Mouse (Mus musculus) MEL (cell line): ENCODE measurements at regions not wholly inside any gene's neighbourhood (a gene's known extent, or its start where the extent isn't known, plus 50 kb on each side); places are given as distances from the start of the nearest gene placed in this dataset.

Experiments used
- DNase-seq: peaks from one replicate; pipeline ENCODE4 v3.0.0; 2011; ENCODE audit warnings: low read depth, low spot score
- H3K27ac ChIP-seq: 2 replicates; pipeline ENCODE4 v1.5.1; 2012; ENCODE audit warnings: low read depth, mild to moderate bottlenecking, control low read depth, low read length, moderate library complexity; ENCODE audit not compliant: control insufficient read depth
- H3K27me3 ChIP-seq, 2 experiments: fragments of 150-350 bp in 1 of 2; sonication (generic) in 1 of 2; 2 replicates each; pipeline ENCODE4 v1.6.1; 2012; ENCODE audit warnings: low read length in 2 of 2, mild to moderate bottlenecking in 2 of 2, improper control_type of control experiment in 1 of 2, moderate library complexity in 1 of 2; ENCODE audit not compliant: insufficient read depth in 2 of 2, control insufficient read depth in 1 of 2
- H3K36me3 ChIP-seq, 2 experiments: 2 replicates each; pipeline ENCODE4 v1.6.1; 2012 to 2014; ENCODE audit warnings: low read length in 2 of 2, improper control_type of control experiment in 1 of 2, inconsistent platforms in 1 of 2, mild to moderate bottlenecking in 1 of 2; ENCODE audit not compliant: insufficient read depth in 2 of 2, control insufficient read depth in 1 of 2
- H3K4me1 ChIP-seq, 2 experiments: fragments of 150-350 bp in 1 of 2; sonication (generic) in 1 of 2; 2 replicates each; pipeline ENCODE4 v1.6.1; 2012; ENCODE audit warnings: low read length in 2 of 2, improper control_type of control experiment in 1 of 2, mild to moderate bottlenecking in 1 of 2; ENCODE audit not compliant: insufficient read depth in 2 of 2, control insufficient read depth in 1 of 2
- H3K4me3 ChIP-seq, 2 experiments: fragments of 150-350 bp in 1 of 2; sonication (generic) in 1 of 2; 2 replicates each; pipeline ENCODE4 v1.5.1; 2012; ENCODE audit warnings: low read depth in 2 of 2, low read length in 2 of 2, mild to moderate bottlenecking in 2 of 2, moderate library complexity in 2 of 2, control low read depth in 1 of 2, improper control_type of control experiment in 1 of 2; ENCODE audit not compliant: control insufficient read depth in 1 of 2, insufficient read depth in 1 of 2
- H3K79me2 ChIP-seq: 2 replicates; pipeline ENCODE4 v1.6.1; 2012; ENCODE audit warnings: mild to moderate bottlenecking, low read length, moderate library complexity; ENCODE audit not compliant: control insufficient read depth, poor library complexity, insufficient read depth
- H3K9ac ChIP-seq: 2 replicates; pipeline ENCODE4 v1.6.1; 2012; ENCODE audit warnings: low read depth, mild to moderate bottlenecking, control low read depth, low read length, moderate library complexity; ENCODE audit not compliant: control insufficient read depth, poor library complexity, severe bottlenecking
- H3K9me3 ChIP-seq: fragments of 150-350 bp; sonication (generic); replicated peaks from 2 replicates; pipeline ENCODE4 v1.6.1; 2012; ENCODE audit warnings: mild to moderate bottlenecking, low read length, improper control_type of control experiment, moderate library complexity; ENCODE audit not compliant: insufficient read depth
- BHLHE40 ChIP-seq: IDR thresholded peaks from 2 replicates; pipeline ENCODE4 v1.6.1; 2012; ENCODE audit warnings: low read depth, mild to moderate bottlenecking, inconsistent platforms, low read length, improper control_type of control experiment, borderline replicate concordance
- CHD1 ChIP-seq: IDR thresholded peaks from 2 replicates; pipeline ENCODE4 v1.6.1; 2012; ENCODE audit warnings: low read depth, mild to moderate bottlenecking, inconsistent platforms, low read length, improper control_type of control experiment
- CHD2 ChIP-seq: IDR thresholded peaks from 2 replicates; pipeline ENCODE4 v1.6.1; 2011; ENCODE audit warnings: low read length, improper control_type of control experiment
- CTCF ChIP-seq, 3 experiments: IDR thresholded peaks in 2 of 3; conservative IDR thresholded peaks in 1 of 3; 2 replicates each; pipeline ENCODE4 v1.5.1; 2011 to 2012; ENCODE audit warnings: low read length in 3 of 3, low read depth in 2 of 3, mild to moderate bottlenecking in 2 of 3, improper control_type of control experiment in 1 of 3, inconsistent platforms in 1 of 3, mixed read lengths in 1 of 3, moderate library complexity in 1 of 3; ENCODE audit not compliant: control insufficient read depth in 1 of 3, insufficient read depth in 1 of 3, poor library complexity in 1 of 3, severe bottlenecking in 1 of 3
- E2F4 ChIP-seq: IDR thresholded peaks from 2 replicates; pipeline ENCODE4 v1.6.1; 2011; ENCODE audit warnings: low read depth, low read length, improper control_type of control experiment, borderline replicate concordance
- ELF1 ChIP-seq: IDR thresholded peaks from 2 replicates; pipeline ENCODE4 v1.6.1; 2014; ENCODE audit warnings: low read depth, mild to moderate bottlenecking, inconsistent platforms, low read length, improper control_type of control experiment, moderate library complexity
- EP300 ChIP-seq, 2 experiments: IDR thresholded peaks; 2 replicates each; pipeline ENCODE4 v1.6.1; 2011; ENCODE audit warnings: improper control_type of control experiment in 2 of 2, low read length in 2 of 2, low read depth in 1 of 2, mild to moderate bottlenecking in 1 of 2
- ETS1 ChIP-seq: IDR thresholded peaks from 2 replicates; pipeline ENCODE4 v1.6.1; 2012; ENCODE audit warnings: low read depth, mild to moderate bottlenecking, inconsistent platforms, low read length, improper control_type of control experiment, moderate library complexity
- GABPA ChIP-seq: IDR thresholded peaks from 2 replicates; pipeline ENCODE4 v1.6.1; 2012; ENCODE audit warnings: low read depth, mild to moderate bottlenecking, inconsistent platforms, low read length, improper control_type of control experiment, moderate library complexity
- GATA1 ChIP-seq: IDR thresholded peaks from 2 replicates; pipeline ENCODE4 v1.6.1; 2011; ENCODE audit warnings: low read depth, low read length, improper control_type of control experiment
- HCFC1 ChIP-seq: IDR thresholded peaks from 2 replicates; pipeline ENCODE4 v1.6.1; 2012; ENCODE audit warnings: low read depth, mild to moderate bottlenecking, inconsistent platforms, low read length, improper control_type of control experiment, moderate library complexity
- MAX ChIP-seq: IDR thresholded peaks from 2 replicates; pipeline ENCODE4 v1.6.1; 2011; ENCODE audit warnings: low read length, improper control_type of control experiment
- MAZ ChIP-seq: IDR thresholded peaks from 2 replicates; pipeline ENCODE4 v1.6.1; 2012; ENCODE audit warnings: low read depth, mild to moderate bottlenecking, inconsistent platforms, low read length, improper control_type of control experiment
- MEF2A ChIP-seq: IDR thresholded peaks from 2 replicates; pipeline ENCODE4 v1.6.1; 2014; ENCODE audit warnings: low read depth, mild to moderate bottlenecking, inconsistent platforms, low read length, improper control_type of control experiment; ENCODE audit not compliant: poor library complexity, insufficient replicate concordance, severe bottlenecking; ENCODE audit errors: extremely low read depth
- POLR2AphosphoS5 ChIP-seq: IDR thresholded peaks from 2 replicates; pipeline ENCODE4 v1.6.1; 2012; ENCODE audit warnings: low read depth, borderline replicate concordance, mild to moderate bottlenecking, inconsistent platforms, low read length, moderate library complexity, mixed read lengths
- RAD21 ChIP-seq: IDR thresholded peaks from 2 replicates; pipeline ENCODE4 v1.6.1; 2011; ENCODE audit warnings: mild to moderate bottlenecking, low read depth, low read length, improper control_type of control experiment
- SMC3 ChIP-seq: IDR thresholded peaks from 2 replicates; pipeline ENCODE4 v1.6.1; 2011; ENCODE audit warnings: low read depth, low read length, improper control_type of control experiment
- TCF12 ChIP-seq: IDR thresholded peaks from 2 replicates; pipeline ENCODE4 v1.6.1; 2014; ENCODE audit warnings: low read depth, mild to moderate bottlenecking, inconsistent platforms, low read length, improper control_type of control experiment, moderate library complexity
- USF1 ChIP-seq: IDR thresholded peaks from 2 replicates; pipeline ENCODE4 v1.6.1; 2014; ENCODE audit warnings: low read depth, mild to moderate bottlenecking, inconsistent platforms, low read length, improper control_type of control experiment, moderate library complexity
- USF2 ChIP-seq, 2 experiments: IDR thresholded peaks; 2 replicates each; pipeline ENCODE4 v1.6.1; 2011 to 2012; ENCODE audit warnings: improper control_type of control experiment in 2 of 2, low read length in 2 of 2, borderline replicate concordance in 1 of 2, inconsistent platforms in 1 of 2, low read depth in 1 of 2, mild to moderate bottlenecking in 1 of 2; ENCODE audit not compliant: insufficient read depth in 1 of 2

GRCm38 (mm10) chr2:117868857-117869256, 242.8 kb upstream of the Thbs1 start:
- Histone ChIP-seq H3K79me2 (no peaks in the 10 kb centered on the region), H3K4me3 (no peak overlapping the region), H3K4me1 (no peaks in the 10 kb centered on the region), H3K36me3 (no peaks in the 10 kb centered on the region), H3K9ac (no peak overlapping the region), H3K27ac (no peak overlapping the region), H3K9me3 (no peaks in the 10 kb centered on the region), H3K27me3 (no peaks in the 10 kb centered on the region)
- TF ChIP-seq BHLHE40: no peak
- DNase-seq: no peak

- Histone ChIP-seq H3K27me3 (no peaks in the 10 kb centered on the region), H3K79me2 (no peaks in the 10 kb centered on the region), H3K9me3 (no peaks in the 10 kb centered on the region), H3K36me3 (no peaks in the 10 kb centered on the region), H3K4me1 (no peaks in the 10 kb centered on the region), H3K9ac (no peak overlapping the region), H3K4me3 (no peak overlapping the region), H3K27ac (no peak overlapping the region)
- no peak for DNase-seq
- TF ChIP-seq CHD2: no peak
- no peak for TF ChIP-seq GABPA
- TF ChIP-seq USF1: no peak
- no peak for TF ChIP-seq ETS1
Measured at GRCm38 (mm10) chr2:117871507-117872282, 240.0 kb upstream of the Thbs1 start.

GRCm38 (mm10) chr2:117877816-117878215, 233.9 kb upstream of the Thbs1 start:
- Histone ChIP-seq H3K9me3 (no peaks in the 10 kb centered on the region), H3K4me1 (no peaks in the 10 kb centered on the region), H3K27me3 (no peaks in the 10 kb centered on the region), H3K36me3 (no peaks in the 10 kb centered on the region), H3K79me2 (no peaks in the 10 kb centered on the region), H3K27ac (no peak overlapping the region), H3K4me3 (no peak overlapping the region), H3K9ac (no peak overlapping the region)
- TF ChIP-seq RAD21 (no peak), CTCF (IDR thresholded peaks at IDR 0.05 in 2 of 3, conservative IDR thresholded peaks at IDR 0.05 in 1 of 3; ENCODE audit: control insufficient read depth in 1 of 3, insufficient read depth in 1 of 3, low read depth in 2 of 3, low read length in 3 of 3, poor library complexity in 1 of 3, severe bottlenecking in 1 of 3) (no peak), MAZ (no peak), USF2 (IDR thresholded peaks at IDR 0.05; ENCODE audit: borderline replicate concordance in 1 of 2, insufficient read depth in 1 of 2, low read depth in 1 of 2, low read length in 2 of 2) (no peak), CHD2 (no peak), SMC3 (no peak), POLR2AphosphoS5 (no peak), ELF1 (no peak), HCFC1 (no peak), ETS1 (no peak), MAX (no peak), E2F4 (no peak), MEF2A (no peak), CHD1 (no peak), EP300 (IDR thresholded peaks at IDR 0.05; ENCODE audit: low read depth in 1 of 2, low read length in 2 of 2) (no peak), TCF12 (no peak), GATA1 (no peak)
- DNase-seq: no peak
